Mouse (Mus musculus) forebrain, embryonic 14.5 days (tissue): ENCODE measurements around the gene H2-Q7. TPM values are rescaled to one million over a fixed set of nuclear protein-coding genes. Genes with fewer than 3 reads are reported as not detected.
"Not testable (repeated sequence)": the region's sequence is repeated elsewhere in the genome, so short reads cannot be mapped to it uniquely, and the experiment has no call there.

Experiments used
- ATAC-seq: fragments of 200-750 bp; cut with Nextera tagmentation; 2 replicates; pipeline ENCODE4 v1.8.0; 2017; ENCODE audit warnings: mild to moderate bottlenecking, moderate library complexity
- DNase-seq: peaks from one replicate; pipeline ENCODE4 v3.0.0-alpha.2; 2015; ENCODE audit warnings: low spot score
- H3K27ac ChIP-seq: fragments of 300-500 bp; sonication (generic); 2 replicates; pipeline ENCODE4 v1.5.1; 2014; ENCODE audit warnings: low read depth, mild to moderate bottlenecking, control low read depth, low read length, moderate library complexity
- H3K27me3 ChIP-seq: fragments of 300-500 bp; sonication (generic); replicated peaks from 2 replicates; pipeline ENCODE4 v1.6.1; 2014; ENCODE audit warnings: low read length, control low read depth, mixed read lengths; ENCODE audit not compliant: control insufficient read depth, insufficient read depth
- H3K36me3 ChIP-seq: fragments of 300-500 bp; sonication (generic); 2 replicates; pipeline ENCODE4 v1.6.1; 2014; ENCODE audit warnings: low read length, control low read depth; ENCODE audit not compliant: control insufficient read depth, insufficient read depth
- H3K4me1 ChIP-seq: fragments of 300-500 bp; sonication (generic); 2 replicates; pipeline ENCODE4 v1.6.1; 2014; ENCODE audit warnings: antibody characterized with exemption, low read length, control low read depth; ENCODE audit not compliant: control insufficient read depth, insufficient read depth
- H3K4me2 ChIP-seq: fragments of 300-500 bp; sonication (generic); 2 replicates; pipeline ENCODE4 v1.6.1; 2014; ENCODE audit warnings: mild to moderate bottlenecking, control low read depth, low read length
- H3K4me3 ChIP-seq: fragments of 300-500 bp; sonication (generic); 2 replicates; pipeline ENCODE4 v1.5.1; 2014; ENCODE audit warnings: low read depth, low read length, control low read depth
- H3K9ac ChIP-seq: fragments of 300-500 bp; sonication (generic); 2 replicates; pipeline ENCODE4 v1.6.1; 2014; ENCODE audit warnings: mild to moderate bottlenecking, low read length, control low read depth, moderate library complexity
- H3K9me3 ChIP-seq: fragments of 300-500 bp; sonication (generic); replicated peaks from 2 replicates; pipeline ENCODE4 v1.6.1; 2016; ENCODE audit warnings: low read length, control low read depth, mixed read lengths; ENCODE audit not compliant: control insufficient read depth
- whole genome bisulfite sequencing: fragments of 180-500 bp; shearing (Covaris S2); extraction: QIAGEN DNeasy Blood & Tissue Kit; methylation state at CpG from one replicate; pipeline ENCODE4 v1.1.7; 2014; 5-methylcytosine and 5-hydroxymethylcytosine counted together
- polyA plus RNA-seq: library from polyadenylated mRNA; unstranded; fragments of >200 nt; fragmentation: Nextera tagmentation; extraction: Ambion mirVana; gene quantifications from 2 replicates; pipeline ENCODE4 v1.2.1, GENCODE M21; 2014

The H2-Q7 gene
- 1.5 and 2.0 TPM in 2 replicates for polyA plus RNA-seq

DNA sequence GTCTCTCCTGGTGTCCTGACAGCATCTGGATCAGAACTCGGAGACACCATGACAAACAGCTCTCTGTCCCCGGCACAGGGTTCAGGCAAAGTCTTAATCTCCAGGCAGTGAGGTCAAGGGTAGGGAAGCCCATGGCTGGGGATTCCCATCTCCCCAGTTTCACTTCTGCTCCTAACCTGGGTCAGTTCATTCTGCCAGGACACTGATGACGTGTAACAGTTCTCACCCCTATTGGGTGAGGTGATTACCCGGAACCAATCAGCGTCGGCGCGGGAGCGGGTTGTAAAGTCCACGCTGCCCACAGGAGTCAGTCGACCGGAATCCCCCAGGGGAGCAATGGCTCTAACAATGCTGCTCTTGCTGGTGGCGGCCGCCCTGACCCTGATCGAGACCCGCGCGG lies at the start of gene H2-Q7:
H2-Q7 (plus strand) TSS at position 271 of the 400 bp plus-strand sequence.
- 5% methylated on average over 17 of the region's 18 CpGs for whole genome bisulfite sequencing
- H3K4me1 ChIP-seq, H3K9me3 ChIP-seq, H3K36me3 ChIP-seq, H3K27me3 ChIP-seq, H3K27ac ChIP-seq: not testable (repeated sequence)
- ATAC-seq (peak; percentile 90), DNase-seq (peak; percentile 79)
- H3K4me2 ChIP-seq, result peak within 1 kb of the TSS; percentile 78
- H3K9ac ChIP-seq, result peak within 1 kb of the TSS; percentile 59
- H3K4me3 ChIP-seq, result peak within 1 kb of the TSS; percentile 37

- not testable (repeated sequence) for H3K36me3 ChIP-seq, H3K27me3 ChIP-seq, ATAC-seq, H3K9ac ChIP-seq, H3K9me3 ChIP-seq, H3K4me3 ChIP-seq, H3K27ac ChIP-seq, H3K4me2 ChIP-seq, H3K4me1 ChIP-seq
- DNase-seq, result peak; percentile 11
- WGBS, result 5% methylated on average over 7 of the region's 7 CpGs
Measured at GRCm38 (mm10) chr17:35389796-35390195, 49.2 kb upstream of the H2-Q7 start.

DNA sequence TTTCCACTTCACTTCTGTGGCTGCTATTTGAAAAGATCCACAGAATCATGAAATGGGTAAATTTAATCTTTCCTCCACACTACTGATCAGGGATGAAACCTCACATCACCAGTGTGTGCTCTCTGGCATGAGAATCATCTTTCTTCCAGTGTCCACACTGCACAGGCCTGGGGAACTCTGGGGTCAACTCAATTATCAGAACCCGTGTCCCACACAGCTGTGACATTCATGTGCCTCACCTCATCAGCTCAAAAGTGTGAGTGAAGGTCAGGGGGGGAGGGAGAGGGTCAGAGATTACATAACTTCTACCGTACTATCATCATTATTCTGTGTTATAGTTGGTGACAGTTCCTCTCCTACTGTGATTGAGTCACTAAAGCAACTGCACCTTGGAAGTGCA lies 46.3 kb upstream of the H2-Q7 start:
- DNase-seq, H3K4me1 ChIP-seq, H3K36me3 ChIP-seq, H3K27ac ChIP-seq, H3K4me3 ChIP-seq, H3K27me3 ChIP-seq, H3K4me2 ChIP-seq, ATAC-seq, H3K9ac ChIP-seq, H3K9me3 ChIP-seq: not testable (repeated sequence)
- WGBS, result 84% methylated on average over 2 of the region's 2 CpGs

DNA sequence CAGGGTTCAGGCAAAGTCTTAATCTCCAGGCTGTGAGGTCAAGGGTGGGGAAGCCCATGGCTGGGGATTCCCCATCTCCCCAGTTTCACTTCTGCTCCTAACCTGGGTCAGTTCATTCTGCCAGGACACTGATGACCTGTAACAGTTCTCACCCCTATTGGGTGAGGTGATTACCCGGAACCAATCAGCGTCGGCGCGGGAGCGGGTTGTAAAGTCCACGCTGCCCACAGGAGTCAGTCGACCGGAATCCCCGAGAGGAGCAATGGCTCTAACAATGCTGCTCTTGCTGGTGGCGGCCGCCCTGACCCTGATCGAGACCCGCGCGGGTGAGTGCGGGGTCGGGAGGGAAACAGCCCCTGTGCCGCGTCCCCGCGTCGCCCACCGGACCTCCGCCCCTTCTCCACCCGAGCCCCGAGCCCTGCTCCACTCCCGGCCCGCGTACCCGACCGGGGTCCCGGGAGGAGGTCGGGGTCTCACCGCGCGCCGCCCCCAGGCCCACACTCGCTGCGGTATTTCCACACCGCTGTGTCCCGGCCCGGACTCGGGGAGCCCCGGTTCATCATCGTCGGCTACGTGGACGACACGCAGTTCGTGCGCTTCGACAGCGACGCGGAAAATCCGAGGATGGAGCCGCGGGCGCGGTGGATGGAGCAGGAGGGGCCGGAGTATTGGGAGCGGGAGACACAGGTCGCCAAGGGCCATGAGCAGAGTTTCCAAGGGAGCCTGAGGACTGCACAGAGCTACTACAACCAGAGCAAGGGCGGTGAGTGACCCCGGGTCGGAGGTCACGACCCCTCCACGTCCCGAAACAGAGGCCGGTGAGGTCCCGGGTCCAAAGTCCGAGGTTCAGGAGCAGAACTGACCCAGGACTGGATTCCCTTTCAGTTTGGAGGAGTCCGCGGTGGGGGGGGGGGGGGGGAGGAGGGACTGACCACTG lies 44.8 kb upstream of the H2-Q7 start:
- not testable (repeated sequence) for H3K27me3 ChIP-seq, DNase-seq, H3K36me3 ChIP-seq, H3K4me1 ChIP-seq, H3K9me3 ChIP-seq, H3K4me3 ChIP-seq, H3K9ac ChIP-seq, H3K27ac ChIP-seq
- peak overlapping the region; percentile 39 for H3K4me2 ChIP-seq
- peak; percentile 57 for ATAC-seq
- WGBS, result 1% methylated on average over 51 of the region's 75 CpGs

DNA sequence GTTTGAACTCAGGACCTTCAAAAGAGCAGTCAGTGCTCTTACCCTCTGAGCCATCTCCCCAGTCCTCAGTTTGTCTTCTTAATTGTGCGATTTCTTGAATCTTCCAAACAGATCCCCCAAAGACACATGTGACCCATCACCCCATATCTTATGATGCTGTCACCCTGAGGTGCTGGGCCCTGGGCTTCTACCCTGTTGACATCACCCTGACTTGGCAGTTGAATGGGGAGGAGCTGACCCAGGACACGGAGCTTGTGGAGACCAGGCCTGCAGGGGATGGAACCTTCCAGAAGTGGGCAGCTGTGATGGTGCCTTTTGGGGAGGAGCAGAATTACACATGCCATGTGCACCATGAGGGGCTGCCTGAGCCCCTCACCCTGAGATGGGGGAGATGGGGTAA lies 42.0 kb upstream of the H2-Q7 start:
- H3K4me1 ChIP-seq, H3K4me2 ChIP-seq, H3K36me3 ChIP-seq, H3K27ac ChIP-seq, DNase-seq, H3K9me3 ChIP-seq, H3K4me3 ChIP-seq, H3K9ac ChIP-seq, H3K27me3 ChIP-seq, ATAC-seq: not testable (repeated sequence)
- 84% methylated on average over 2 of the region's 2 CpGs for WGBS

GRCm38 (mm10) chr17:35413057-35413456 lies 25.9 kb upstream of the H2-Q7 start:
- H3K4me1 ChIP-seq, H3K4me2 ChIP-seq, H3K36me3 ChIP-seq, H3K27me3 ChIP-seq, DNase-seq, H3K27ac ChIP-seq, H3K9ac ChIP-seq, H3K9me3 ChIP-seq, ATAC-seq, H3K4me3 ChIP-seq: not testable (repeated sequence)
- WGBS, result no CpG with 5 or more reads among the region's 1 CpGs

- not testable (repeated sequence) for H3K4me2 ChIP-seq, H3K4me3 ChIP-seq, H3K27me3 ChIP-seq, H3K9me3 ChIP-seq, DNase-seq, H3K4me1 ChIP-seq, H3K27ac ChIP-seq, H3K36me3 ChIP-seq, H3K9ac ChIP-seq
- 65% methylated on average over 3 of the region's 10 CpGs for WGBS
- peak; percentile 44; the same call in 1 of the 2 replicates for ATAC-seq
Measured at GRCm38 (mm10) chr17:35415273-35416129, 23.5 kb upstream of the H2-Q7 start.

DNA sequence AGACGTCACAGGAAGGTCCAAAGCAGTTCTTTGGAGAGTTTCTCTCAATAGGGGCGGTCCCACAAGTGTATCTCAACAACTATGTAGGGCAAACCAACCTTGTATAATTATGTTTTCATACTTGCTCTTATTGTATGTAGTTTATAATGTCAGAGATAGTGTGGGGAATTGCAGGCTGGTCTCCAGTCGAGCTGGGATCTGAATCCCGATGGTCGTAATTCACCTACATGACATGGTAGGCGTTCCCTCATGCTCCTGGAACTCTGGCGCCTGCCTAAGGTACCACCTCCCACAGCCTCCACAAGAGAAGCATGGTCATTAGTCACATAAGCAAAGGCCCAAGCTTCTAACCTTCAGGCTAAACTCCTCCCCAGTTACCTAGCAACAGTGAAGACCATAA lies 20.2 kb upstream of the H2-Q7 start:
- H3K36me3 ChIP-seq, result no peaks in the 10 kb centered on the region
- WGBS, result 83% methylated on average over 7 of the region's 7 CpGs
- H3K9ac ChIP-seq, result no peak overlapping the region
- no peak overlapping the region for H3K4me2 ChIP-seq
- H3K4me1 ChIP-seq, result no peaks in the 10 kb centered on the region
- no peaks in the 10 kb centered on the region for H3K27me3 ChIP-seq
- H3K4me3 ChIP-seq, result no peak overlapping the region
- DNase-seq (no peak), ATAC-seq (no peak)
- H3K9me3 ChIP-seq, result no peaks in the 10 kb centered on the region
- no peak overlapping the region for H3K27ac ChIP-seq
